Mouse (Mus musculus): ENCODE results near the gene Slc35g2. TPM values are rescaled to one million over a fixed set of nuclear protein-coding genes. Genes with fewer than 3 reads are reported as not detected.

Gene Slc35g2
- total and polyA plus RNA-seq, 2 experiments from 2014 or later = 12.0 to 16.1 TPM

DNA sequence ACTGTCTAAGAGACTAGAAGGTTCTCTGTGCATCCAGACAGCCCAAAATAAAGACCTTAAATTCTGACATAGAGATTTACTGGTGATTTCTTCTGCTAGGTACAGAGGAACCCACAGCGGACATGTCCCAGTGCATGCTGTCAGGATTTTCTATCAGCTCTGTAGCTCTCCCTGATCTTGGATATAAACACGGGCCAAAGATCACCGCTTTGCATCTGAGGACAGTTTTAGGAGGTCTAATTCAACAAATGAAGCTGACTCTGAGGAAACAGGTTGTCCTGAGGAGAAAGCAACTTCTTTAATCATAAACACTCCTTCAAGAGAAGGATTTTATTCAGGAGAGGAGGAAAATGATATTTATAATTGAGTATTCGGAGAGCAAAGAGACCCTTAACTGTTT lies 13.1 kb upstream of the Slc35g2 start:
- ATAC-seq (ENCODE audit: insufficient read depth, low read depth) = no peak
- H3K4me3 ChIP-seq (ENCODE audit: low read depth, low read length) = no peak overlapping the region
- TF ChIP-seq CTCF (IDR thresholded peaks at IDR 0.05; ENCODE audit: low read depth) (no peak), EP300 (IDR thresholded peaks at IDR 0.05; ENCODE audit: low read depth) (no peak)
- no peak overlapping the region for H3K27ac ChIP-seq (ENCODE audit: low read depth)
- H3K9me3 ChIP-seq (replicated peaks; ENCODE audit: control insufficient read depth, low read length) = no peaks in the 10 kb centered on the region
- H3K27me3 ChIP-seq (ENCODE audit: control insufficient read depth, insufficient read depth, low read length) = no peaks in the 10 kb centered on the region
- H3K9ac ChIP-seq (replicated peaks; ENCODE audit: low read depth, low read length) = no peak overlapping the region
- WGBS = 78% methylated on average over 4 of the region's 4 CpGs
- H3K4me2 ChIP-seq (ENCODE audit: low read depth, low read length) = no peak overlapping the region
- H3K36me3 ChIP-seq (replicated peaks; ENCODE audit: control insufficient read depth, insufficient read depth, low read length) = no peaks in the 10 kb centered on the region
- DNase-seq (ENCODE audit: low spot score) = no peak
- peaks cover 8% of the 10 kb centered on the region for H3K4me1 ChIP-seq (ENCODE audit: control insufficient read depth, insufficient read depth)

DNA sequence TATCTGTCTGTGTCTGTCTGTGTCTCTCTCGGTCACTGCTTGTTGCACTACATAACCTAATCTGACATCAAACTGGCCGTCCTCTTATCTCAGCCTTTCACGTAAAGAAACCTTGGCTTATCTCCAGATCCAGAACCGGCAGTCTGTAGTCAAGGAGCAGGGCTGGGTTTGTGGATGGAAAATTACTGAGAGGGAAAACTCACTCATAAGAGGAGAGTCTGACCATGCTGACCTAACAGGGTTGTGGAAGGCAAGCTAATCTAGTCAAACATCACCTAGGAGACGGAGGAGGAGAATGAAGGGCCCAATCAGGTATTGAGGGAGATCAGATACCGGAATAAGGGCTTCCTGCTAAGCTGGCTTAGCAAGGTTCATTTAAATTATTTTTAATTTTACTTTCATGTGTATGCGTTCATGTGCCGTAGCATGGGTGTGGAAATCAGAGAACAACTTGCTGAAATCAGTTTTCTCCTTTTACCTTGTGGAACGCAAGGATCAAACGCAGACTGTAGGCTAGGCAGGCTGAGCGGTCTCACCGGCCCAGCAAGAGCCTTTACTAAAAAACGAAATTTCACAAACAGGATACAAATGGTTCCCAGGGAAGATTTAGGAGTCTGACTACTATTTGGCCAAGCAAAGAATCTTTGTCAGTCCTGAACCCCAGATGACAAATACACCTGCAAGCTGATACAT lies 12.1 kb upstream of the Slc35g2 start:
- ATAC-seq (ENCODE audit: insufficient read depth, low read depth) = 0 out of 2 replicates have a peak, but pooled peaks have one; percentile 45
- no peak for DNase-seq (ENCODE audit: low spot score)
- TF ChIP-seq EP300 (IDR thresholded peaks at IDR 0.05; ENCODE audit: low read depth) (no peak), CTCF (IDR thresholded peaks at IDR 0.05; ENCODE audit: low read depth) (no peak)
- WGBS = 50% methylated on average over 13 of the region's 13 CpGs
- H3K4me1 ChIP-seq (ENCODE audit: control insufficient read depth, insufficient read depth) = peaks cover 8% of the 10 kb centered on the region
- H3K4me2 ChIP-seq (ENCODE audit: low read depth, low read length) = peak overlapping the region; percentile 36
- H3K9me3 ChIP-seq (replicated peaks; ENCODE audit: control insufficient read depth, low read length) = no peaks in the 10 kb centered on the region
- no peak overlapping the region for H3K4me3 ChIP-seq (ENCODE audit: low read depth, low read length)
- H3K9ac ChIP-seq (replicated peaks; ENCODE audit: low read depth, low read length) = no peak overlapping the region
- H3K36me3 ChIP-seq (replicated peaks; ENCODE audit: control insufficient read depth, insufficient read depth, low read length) = no peaks in the 10 kb centered on the region
- no peaks in the 10 kb centered on the region for H3K27me3 ChIP-seq (ENCODE audit: control insufficient read depth, insufficient read depth, low read length)
- H3K27ac ChIP-seq (ENCODE audit: low read depth) = 0 out of 2 replicates have a peak overlapping the region, but pooled peaks have one; percentile 32

DNA sequence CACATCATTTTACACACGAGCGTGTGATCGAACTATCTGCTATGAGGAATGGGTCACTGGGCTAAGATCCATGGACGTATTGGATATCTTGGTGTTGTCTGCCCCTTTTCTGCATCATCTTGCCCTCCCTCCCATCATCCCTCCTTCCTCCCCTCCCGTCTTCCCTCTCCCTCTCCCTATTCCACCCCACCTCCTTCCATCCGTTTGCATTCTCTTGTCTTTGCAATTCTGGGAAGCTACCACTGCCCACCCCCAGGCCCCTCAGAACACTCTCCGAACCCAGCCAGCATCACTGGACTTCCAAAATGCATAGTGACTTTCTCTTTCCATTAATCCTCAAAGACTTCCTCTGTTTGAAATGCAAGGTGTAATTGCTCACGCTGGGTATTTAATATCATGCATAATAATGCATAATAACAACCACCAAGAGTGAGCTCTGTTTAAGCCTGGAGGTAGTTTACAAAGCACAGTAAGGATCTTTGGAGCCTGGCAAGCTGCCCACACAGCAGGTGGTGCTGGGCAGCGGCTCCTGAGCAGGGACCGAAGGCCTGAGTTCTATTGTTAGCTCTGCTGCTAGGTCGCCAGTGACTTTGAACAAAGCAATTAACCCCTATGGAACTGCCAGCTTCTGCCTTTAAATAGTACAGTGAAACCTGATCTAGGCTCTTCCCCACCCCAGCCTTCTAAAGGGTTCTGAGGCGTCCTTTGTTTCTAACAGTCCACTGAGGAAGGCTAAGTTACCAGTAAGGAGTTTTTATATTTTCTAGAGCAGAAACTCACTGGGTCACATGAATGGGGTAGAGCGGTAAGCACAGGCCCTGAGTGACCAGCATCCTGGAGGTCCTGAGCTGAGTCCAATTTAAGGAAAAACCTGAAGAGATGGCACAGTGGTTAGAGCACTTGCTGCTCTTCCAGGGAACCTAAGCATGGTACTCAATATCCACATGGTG lies 10.9 kb upstream of the Slc35g2 start:
- Histone ChIP-seq H3K4me3 (ENCODE audit: low read depth, low read length) (no peak overlapping the region), H3K27ac (ENCODE audit: low read depth) (peak overlapping the region; percentile 79), H3K4me2 (ENCODE audit: low read depth, low read length) (peak overlapping the region; percentile 9), H3K36me3 (replicated peaks; ENCODE audit: control insufficient read depth, insufficient read depth, low read length) (no peaks in the 10 kb centered on the region), H3K9ac (replicated peaks; ENCODE audit: low read depth, low read length) (no peak overlapping the region), H3K4me1 (ENCODE audit: control insufficient read depth, insufficient read depth) (peaks cover 8% of the 10 kb centered on the region), H3K27me3 (ENCODE audit: control insufficient read depth, insufficient read depth, low read length) (no peaks in the 10 kb centered on the region), H3K9me3 (replicated peaks; ENCODE audit: control insufficient read depth, low read length) (no peaks in the 10 kb centered on the region)
- DNase-seq (ENCODE audit: low spot score) (peak; percentile 78), ATAC-seq (ENCODE audit: insufficient read depth, low read depth) (peak; percentile 86)
- WGBS = 42% methylated on average over 13 of the region's 13 CpGs
- TF ChIP-seq CTCF (IDR thresholded peaks at IDR 0.05; ENCODE audit: low read depth) (no peak), EP300 (IDR thresholded peaks at IDR 0.05; ENCODE audit: low read depth) (no peak)

DNA sequence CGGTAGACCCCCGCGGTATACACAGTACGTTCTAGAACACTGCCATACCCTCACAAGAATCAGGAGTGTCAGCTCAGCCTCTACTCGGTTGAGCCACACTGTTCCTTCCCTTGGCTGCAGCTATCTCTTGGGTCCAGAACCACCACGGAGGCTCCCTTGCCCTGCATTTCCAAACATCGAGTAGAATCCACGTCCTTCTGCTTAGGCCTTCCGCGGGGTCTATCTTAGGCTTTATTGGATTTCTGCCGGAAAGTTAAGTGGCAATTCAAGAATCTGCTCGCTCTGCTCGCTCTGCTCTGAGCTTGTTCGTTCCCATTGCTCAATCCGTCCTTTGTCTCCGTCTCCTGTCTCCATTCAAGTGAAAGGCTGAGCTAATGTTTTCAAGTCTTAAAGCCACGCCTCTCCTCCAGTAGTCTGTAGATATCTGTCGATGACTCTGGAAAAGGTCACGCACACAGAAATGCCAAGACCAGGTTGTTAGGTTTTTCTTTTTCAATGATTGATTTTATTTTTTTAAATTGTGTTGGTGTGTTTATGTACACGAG lies 9.4 kb upstream of the Slc35g2 start:
- Histone ChIP-seq H3K36me3 (replicated peaks; ENCODE audit: control insufficient read depth, insufficient read depth, low read length) (no peaks in the 10 kb centered on the region), H3K27me3 (ENCODE audit: control insufficient read depth, insufficient read depth, low read length) (no peaks in the 10 kb centered on the region), H3K9ac (replicated peaks; ENCODE audit: low read depth, low read length) (no peak overlapping the region), H3K4me3 (ENCODE audit: low read depth, low read length) (no peak overlapping the region), H3K4me1 (ENCODE audit: control insufficient read depth, insufficient read depth) (peaks cover 8% of the 10 kb centered on the region), H3K9me3 (replicated peaks; ENCODE audit: control insufficient read depth, low read length) (no peaks in the 10 kb centered on the region), H3K4me2 (ENCODE audit: low read depth, low read length) (no peak overlapping the region), H3K27ac (ENCODE audit: low read depth) (no peak overlapping the region)
- WGBS = 60% methylated on average over 20 of the region's 20 CpGs
- no peak for TF ChIP-seq CTCF (IDR thresholded peaks at IDR 0.05; ENCODE audit: low read depth)
- no peak for TF ChIP-seq EP300 (IDR thresholded peaks at IDR 0.05; ENCODE audit: low read depth)
- DNase-seq (ENCODE audit: low spot score) = no peak
- no peak for ATAC-seq (ENCODE audit: insufficient read depth, low read depth)

DNA sequence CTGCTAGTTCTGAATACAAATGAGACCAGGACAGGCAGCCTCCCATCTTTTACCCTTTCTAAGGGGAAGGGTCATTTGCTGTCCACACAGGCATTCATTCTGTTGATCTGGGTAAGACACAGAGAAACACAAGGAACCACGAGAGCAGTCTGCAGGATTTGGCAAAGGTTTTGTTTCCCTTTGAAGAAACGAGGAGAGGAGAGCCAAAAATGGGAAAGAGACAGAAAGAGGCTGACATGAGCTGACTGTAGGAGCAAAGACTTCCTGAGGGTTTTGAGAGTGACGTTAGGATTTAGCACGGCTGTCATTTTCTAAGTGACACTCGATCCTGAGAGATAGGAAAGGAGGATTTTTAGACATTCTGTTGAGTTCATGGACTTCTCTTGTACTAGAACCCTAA lies 3.1 kb upstream of the Slc35g2 start:
- Histone ChIP-seq H3K9ac (replicated peaks; ENCODE audit: low read depth, low read length) (no peak overlapping the region), H3K4me2 (ENCODE audit: low read depth, low read length) (no peak overlapping the region), H3K9me3 (replicated peaks; ENCODE audit: control insufficient read depth, low read length) (no peaks in the 10 kb centered on the region), H3K36me3 (replicated peaks; ENCODE audit: control insufficient read depth, insufficient read depth, low read length) (no peaks in the 10 kb centered on the region), H3K4me1 (ENCODE audit: control insufficient read depth, insufficient read depth) (no peaks in the 10 kb centered on the region), H3K4me3 (ENCODE audit: low read depth, low read length) (no peak overlapping the region), H3K27ac (ENCODE audit: low read depth) (no peak overlapping the region), H3K27me3 (ENCODE audit: control insufficient read depth, insufficient read depth, low read length) (no peaks in the 10 kb centered on the region)
- DNase-seq (ENCODE audit: low spot score) (no peak), ATAC-seq (ENCODE audit: insufficient read depth, low read depth) (no peak)
- TF ChIP-seq EP300 (IDR thresholded peaks at IDR 0.05; ENCODE audit: low read depth) (no peak), CTCF (IDR thresholded peaks at IDR 0.05; ENCODE audit: low read depth) (no peak)
- WGBS = 44% methylated on average over 5 of the region's 5 CpGs

All from heart, postnatal 0 days (tissue).